Mouse (Mus musculus) midbrain, embryonic 16.5 days (tissue): Measurements from ENCODE around the gene Ror1. TPM values are rescaled to one million over a fixed set of nuclear protein-coding genes. Genes with fewer than 3 reads are reported as not detected.
A peak's percentile ranks its signal among the peaks of the same experiment; 100 is the strongest.

Source experiments
- ATAC-seq: fragments of 200-750 bp; cut with Nextera tagmentation; 2 replicates; pipeline ENCODE4 v1.8.0; 2017; ENCODE audit warnings: moderate TSS enrichment
- H3K27ac ChIP-seq: fragments of 300-500 bp; sonication (generic); 2 replicates; pipeline ENCODE4 v1.5.1; 2014; ENCODE audit warnings: mild to moderate bottlenecking, low read length, mixed read lengths
- H3K27me3 ChIP-seq: fragments of 300-500 bp; sonication (generic); 2 replicates; pipeline ENCODE4 v1.6.1; 2014; ENCODE audit warnings: low read depth, low read length, mixed read lengths; ENCODE audit not compliant: control insufficient read depth, insufficient read depth
- H3K36me3 ChIP-seq: fragments of 300-500 bp; sonication (generic); 2 replicates; pipeline ENCODE4 v1.6.1; 2014; ENCODE audit warnings: mild to moderate bottlenecking, low read length, moderate library complexity, mixed read lengths; ENCODE audit not compliant: control insufficient read depth, insufficient read depth
- H3K4me1 ChIP-seq: fragments of 300-500 bp; sonication (generic); 2 replicates; pipeline ENCODE4 v1.6.1; 2014; ENCODE audit warnings: mild to moderate bottlenecking, low read length, mixed read lengths; ENCODE audit not compliant: control insufficient read depth, insufficient read depth
- H3K4me2 ChIP-seq: fragments of 300-500 bp; sonication (generic); 2 replicates; pipeline ENCODE4 v1.6.1; 2014; ENCODE audit warnings: mild to moderate bottlenecking, low read length, mixed read lengths
- H3K4me3 ChIP-seq: fragments of 300-500 bp; sonication (generic); 2 replicates; pipeline ENCODE4 v1.5.1; 2014; ENCODE audit warnings: low read depth, mild to moderate bottlenecking, low read length, moderate library complexity, mixed read lengths
- H3K9ac ChIP-seq: fragments of 300-500 bp; sonication (generic); 2 replicates; pipeline ENCODE4 v1.6.1; 2014; ENCODE audit warnings: low read depth, low read length, mixed read lengths
- H3K9me3 ChIP-seq: fragments of 300-500 bp; sonication (generic); replicated peaks from 2 replicates; pipeline ENCODE4 v1.6.1; 2014; ENCODE audit warnings: mild to moderate bottlenecking, low read length, mixed read lengths; ENCODE audit not compliant: control insufficient read depth, poor library complexity, severe bottlenecking
- WGBS: fragments of 180-500 bp; shearing (Covaris S2); extraction: QIAGEN DNeasy Blood & Tissue Kit; methylation state at CpG from one replicate; pipeline ENCODE4 v1.1.7; 2014; 5-methylcytosine and 5-hydroxymethylcytosine counted together
- polyA plus RNA-seq: library from polyadenylated mRNA; unstranded; fragments of >200 nt; fragmentation: Nextera tagmentation; extraction: Ambion mirVana; gene quantifications from 2 replicates; pipeline ENCODE4 v1.2.1, GENCODE M21; 2015

The Ror1 gene
- polyA plus RNA-seq, 1 experiment from 2014 or later = 0.84 TPM

DNA sequence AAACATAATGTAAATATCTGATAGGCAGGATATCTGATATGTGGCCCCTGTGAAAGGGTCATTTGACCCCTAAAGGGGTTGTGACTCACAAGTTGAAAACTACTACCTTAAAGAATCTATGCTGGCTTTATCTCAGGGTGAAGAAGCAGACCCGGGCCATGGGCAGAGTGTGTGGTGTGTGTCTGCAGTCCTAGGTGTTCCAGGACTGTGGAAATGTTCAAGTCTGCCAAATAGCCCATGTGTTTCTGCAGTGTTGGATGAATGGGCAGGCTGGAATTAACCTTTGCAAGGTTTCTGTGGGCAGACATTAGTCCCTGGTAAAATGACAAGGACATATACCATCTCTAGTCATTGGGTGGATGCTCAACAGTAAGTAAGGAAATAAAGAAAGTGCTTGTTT, 205.8 kb downstream of the Ror1 start:
- H3K27me3 ChIP-seq = no peaks in the 10 kb centered on the region
- no peak overlapping the region for H3K4me2 ChIP-seq
- H3K4me3 ChIP-seq = no peak overlapping the region
- WGBS = 91% methylated on average over 1 of the region's 1 CpGs
- ATAC-seq = no peak
- no peaks in the 10 kb centered on the region for H3K4me1 ChIP-seq
- no peak overlapping the region for H3K9ac ChIP-seq
- no peaks in the 10 kb centered on the region for H3K36me3 ChIP-seq
- no peak overlapping the region for H3K27ac ChIP-seq
- no peaks in the 10 kb centered on the region for H3K9me3 ChIP-seq

DNA sequence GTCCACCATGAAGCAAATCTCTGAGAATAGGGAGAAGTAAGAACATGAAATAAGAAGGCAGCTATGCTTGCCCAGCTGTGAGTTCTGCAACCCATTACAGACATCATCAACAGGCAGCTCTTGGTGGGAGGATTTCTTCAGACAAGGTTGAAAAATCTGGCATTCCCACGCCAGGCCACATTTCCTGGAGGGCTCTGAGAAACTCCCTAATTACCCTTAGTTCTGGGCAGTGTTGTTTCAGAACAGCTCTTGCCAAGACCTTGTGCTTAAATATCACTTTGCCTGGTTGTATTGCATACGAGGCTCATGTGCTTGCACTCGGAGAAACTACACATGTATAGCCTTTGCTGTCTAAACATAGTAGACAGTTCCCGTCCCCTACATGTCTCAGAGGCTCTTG, 211.8 kb downstream of the Ror1 start:
- Histone ChIP-seq H3K4me1 (no peaks in the 10 kb centered on the region), H3K36me3 (no peaks in the 10 kb centered on the region), H3K9me3 (no peaks in the 10 kb centered on the region), H3K27ac (no peak overlapping the region), H3K9ac (no peak overlapping the region), H3K4me2 (no peak overlapping the region), H3K4me3 (no peak overlapping the region), H3K27me3 (no peaks in the 10 kb centered on the region)
- WGBS = 89% methylated on average over 4 of the region's 4 CpGs
- ATAC-seq = no peak

DNA sequence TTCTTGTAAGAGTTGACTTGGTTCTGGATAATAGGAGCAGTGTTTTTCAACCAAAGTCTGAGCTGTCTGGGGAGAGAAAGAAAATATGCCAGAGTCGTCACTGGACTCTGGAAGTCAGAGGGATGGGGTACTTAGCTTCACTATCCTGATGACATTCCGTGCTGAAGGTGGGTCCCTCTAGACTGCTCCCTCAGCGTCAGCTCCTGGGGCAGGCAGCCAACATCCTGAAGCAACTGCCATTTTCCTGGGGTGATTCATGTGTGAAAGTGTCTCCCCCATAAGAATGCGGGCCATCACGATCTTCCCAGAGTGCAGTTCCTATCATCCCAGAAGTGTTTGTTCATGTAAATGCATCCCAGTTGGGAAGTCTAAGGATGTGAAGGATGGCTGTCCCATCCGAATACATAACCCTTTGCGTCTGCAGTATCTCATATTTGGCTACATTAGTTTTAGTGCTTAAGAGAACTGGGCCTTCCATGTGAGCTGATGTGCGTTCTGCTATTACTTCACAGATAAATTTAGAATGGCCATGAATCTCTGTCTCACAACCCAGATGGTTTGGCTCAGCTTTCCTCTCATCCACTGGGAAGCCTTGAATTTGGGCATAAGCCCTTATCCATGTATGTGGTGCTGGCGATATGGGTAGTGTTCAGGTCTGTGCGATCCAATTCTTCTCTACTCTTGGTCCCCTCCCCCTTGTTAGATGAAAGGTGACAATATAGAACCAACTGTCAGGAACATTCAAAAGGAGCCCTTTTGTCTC, 216.4 kb downstream of the Ror1 start:
- Histone ChIP-seq H3K9ac (no peak overlapping the region), H3K4me1 (no peaks in the 10 kb centered on the region), H3K4me2 (no peak overlapping the region), H3K27ac (no peak overlapping the region), H3K27me3 (no peaks in the 10 kb centered on the region), H3K36me3 (no peaks in the 10 kb centered on the region), H3K4me3 (no peak overlapping the region), H3K9me3 (no peaks in the 10 kb centered on the region)
- no peak for ATAC-seq
- WGBS = 92% methylated on average over 10 of the region's 10 CpGs

DNA sequence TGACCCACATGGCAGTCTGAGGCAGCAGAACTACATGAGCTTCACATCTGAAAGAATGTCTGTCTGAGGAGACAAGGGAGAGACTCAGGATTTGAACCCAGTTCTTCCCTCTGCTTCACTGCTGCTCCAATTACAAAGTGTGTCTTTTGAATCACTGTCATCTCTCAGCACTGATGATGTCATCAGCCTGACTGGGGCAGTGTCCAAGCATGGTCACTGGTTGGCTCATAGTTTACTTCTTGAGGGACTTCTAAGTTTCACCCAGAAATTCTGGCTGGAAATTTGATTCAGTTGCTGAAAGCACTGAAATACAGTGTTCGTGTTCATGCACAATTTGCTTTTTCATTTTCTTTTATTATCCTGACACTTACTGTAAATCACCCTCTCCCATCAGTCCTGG, 219.5 kb downstream of the Ror1 start:
- Histone ChIP-seq H3K27me3 (no peaks in the 10 kb centered on the region), H3K4me3 (no peak overlapping the region), H3K4me1 (no peaks in the 10 kb centered on the region), H3K9me3 (no peaks in the 10 kb centered on the region; the same call in 1 of the 2 replicates), H3K36me3 (no peaks in the 10 kb centered on the region), H3K9ac (no peak overlapping the region), H3K27ac (0 out of 2 replicates have a peak overlapping the region, but pooled peaks have one; percentile 2), H3K4me2 (no peak overlapping the region)
- no peak for ATAC-seq
- WGBS = 71% methylated on average over 1 of the region's 1 CpGs

DNA sequence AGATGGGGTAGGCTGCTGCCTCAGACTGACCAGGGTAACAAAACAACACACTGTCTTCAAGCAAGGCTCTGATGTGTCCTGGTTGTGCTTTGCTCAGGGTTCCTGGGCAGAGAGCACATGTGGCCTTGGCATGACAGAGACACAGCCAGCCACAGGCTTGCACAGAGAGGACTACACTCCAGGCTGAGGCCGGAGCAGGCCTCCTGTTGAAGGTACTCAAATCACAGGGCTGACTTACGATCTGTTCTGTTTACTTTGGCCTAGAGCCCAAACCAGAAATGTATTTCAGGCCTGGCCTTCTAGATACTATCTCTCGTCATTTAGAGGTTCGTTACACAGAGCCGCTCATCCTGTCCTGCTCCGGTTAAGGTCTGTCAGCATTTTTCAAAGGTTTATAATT, 226.2 kb downstream of the Ror1 start:
- no peak for ATAC-seq
- H3K4me3 ChIP-seq = no peak overlapping the region
- H3K27me3 ChIP-seq = no peaks in the 10 kb centered on the region
- H3K27ac ChIP-seq = no peak overlapping the region
- H3K36me3 ChIP-seq = no peaks in the 10 kb centered on the region
- no peaks in the 10 kb centered on the region for H3K4me1 ChIP-seq
- no peak overlapping the region for H3K9ac ChIP-seq
- 77% methylated on average over 6 of the region's 6 CpGs for WGBS
- no peak overlapping the region for H3K4me2 ChIP-seq
- no peaks in the 10 kb centered on the region; the same call in 1 of the 2 replicates for H3K9me3 ChIP-seq

DNA sequence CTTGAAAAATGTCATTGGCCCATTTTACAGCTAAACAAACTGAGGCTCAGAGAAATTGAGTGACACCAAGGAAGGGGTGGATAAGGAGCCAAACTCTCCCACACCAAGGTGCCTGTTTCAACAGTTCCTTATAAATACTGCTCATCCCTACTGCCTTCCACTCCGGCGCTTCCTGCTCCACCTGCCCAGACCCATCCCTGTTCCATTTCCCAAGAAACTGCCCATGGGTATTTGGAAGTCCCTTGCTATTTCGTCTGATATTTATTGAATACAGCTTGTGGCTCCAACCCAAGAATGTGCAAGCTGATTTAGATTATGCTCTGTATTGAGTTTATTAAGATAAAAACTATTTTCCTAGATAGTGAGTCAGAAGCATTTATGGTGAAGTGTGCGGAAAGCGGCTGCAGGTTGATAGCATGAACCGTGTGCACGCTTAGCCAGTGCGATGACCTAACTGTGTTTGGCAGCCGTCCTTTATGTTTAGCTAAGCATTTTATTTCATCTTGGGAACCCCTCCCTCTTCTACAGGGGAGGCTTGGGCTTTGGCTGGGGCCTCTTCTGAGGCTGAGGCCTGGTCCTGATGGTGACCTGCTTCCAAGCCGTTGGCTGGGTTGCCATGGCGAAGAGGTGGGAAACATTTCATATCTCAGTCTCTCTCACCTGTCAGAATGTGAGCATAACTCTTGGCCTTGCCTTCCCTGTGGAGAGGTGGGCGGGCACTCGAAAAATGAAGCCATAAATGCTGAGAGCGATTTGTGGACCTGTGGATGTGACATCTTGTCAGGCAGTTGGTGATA, 229.3 kb downstream of the Ror1 start:
- no peaks in the 10 kb centered on the region for H3K27me3 ChIP-seq
- H3K27ac ChIP-seq = no peak overlapping the region
- H3K36me3 ChIP-seq = no peaks in the 10 kb centered on the region
- no peak overlapping the region for H3K9ac ChIP-seq
- H3K4me2 ChIP-seq = no peak overlapping the region
- ATAC-seq = no peak
- H3K4me1 ChIP-seq = no peaks in the 10 kb centered on the region
- WGBS = 83% methylated on average over 14 of the region's 14 CpGs
- H3K9me3 ChIP-seq = no peaks in the 10 kb centered on the region
- H3K4me3 ChIP-seq = no peak overlapping the region

DNA sequence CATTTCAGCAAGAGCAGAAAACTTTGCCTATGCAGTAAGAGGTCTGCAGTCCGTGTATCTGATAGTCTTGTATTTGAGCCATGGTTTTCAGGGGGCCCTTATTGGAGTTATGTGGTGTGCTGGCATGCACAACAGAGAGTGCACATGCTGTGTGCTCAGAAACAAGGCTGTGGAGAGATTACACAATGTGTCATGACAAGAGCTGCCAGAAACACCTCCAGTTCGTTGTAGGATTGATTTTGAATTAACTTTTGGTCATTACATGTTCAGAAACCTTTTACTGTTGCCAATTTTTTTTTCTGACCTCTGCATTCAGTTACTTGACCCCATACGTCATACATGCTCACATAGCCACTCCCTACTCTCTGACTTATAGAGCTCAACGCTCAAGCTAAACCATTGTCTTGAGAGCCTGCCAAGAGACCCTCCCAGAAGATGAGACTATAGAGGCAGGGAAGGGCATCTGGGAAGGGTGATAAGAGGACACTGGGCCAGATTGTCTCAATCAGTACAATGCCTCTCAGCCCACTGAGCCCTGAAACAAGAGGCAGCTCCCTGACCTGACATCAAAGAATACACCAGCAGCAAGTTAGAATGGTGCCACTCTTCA, 232.9 kb downstream of the Ror1 start:
- H3K4me3 ChIP-seq = no peak overlapping the region
- no peak overlapping the region for H3K27ac ChIP-seq
- H3K4me2 ChIP-seq = no peak overlapping the region
- no peaks in the 10 kb centered on the region for H3K27me3 ChIP-seq
- no peak for ATAC-seq
- no peaks in the 10 kb centered on the region for H3K36me3 ChIP-seq
- WGBS = 57% methylated on average over 4 of the region's 4 CpGs
- no peak overlapping the region for H3K9ac ChIP-seq
- H3K9me3 ChIP-seq = no peaks in the 10 kb centered on the region
- no peaks in the 10 kb centered on the region for H3K4me1 ChIP-seq

DNA sequence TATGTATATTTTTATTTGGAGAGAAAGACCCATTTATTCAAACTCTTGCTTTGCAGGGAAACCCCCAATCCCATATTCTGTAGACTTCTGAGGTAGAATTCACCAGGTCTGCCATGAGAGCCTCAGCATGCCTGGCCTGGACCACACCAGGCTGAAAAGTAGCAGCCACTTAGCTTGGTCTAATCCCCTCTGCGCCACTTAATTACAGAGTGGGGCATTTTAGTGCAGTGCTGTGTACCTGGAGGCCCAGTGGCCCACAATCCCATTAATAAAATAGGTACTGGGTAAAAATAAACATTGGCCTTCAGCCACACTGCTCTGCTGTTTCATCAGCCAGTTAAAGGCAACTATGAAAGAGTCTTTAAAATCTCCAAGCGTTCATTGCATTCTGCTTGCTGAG, 239.6 kb downstream of the Ror1 start:
- no peak for ATAC-seq
- Histone ChIP-seq H3K4me2 (no peak overlapping the region), H3K27me3 (no peaks in the 10 kb centered on the region; the same call in 1 of the 2 replicates), H3K9ac (no peak overlapping the region), H3K4me3 (no peak overlapping the region), H3K9me3 (no peaks in the 10 kb centered on the region), H3K4me1 (no peaks in the 10 kb centered on the region), H3K36me3 (no peaks in the 10 kb centered on the region), H3K27ac (no peak overlapping the region)
- 28% methylated on average over 2 of the region's 2 CpGs for WGBS

DNA sequence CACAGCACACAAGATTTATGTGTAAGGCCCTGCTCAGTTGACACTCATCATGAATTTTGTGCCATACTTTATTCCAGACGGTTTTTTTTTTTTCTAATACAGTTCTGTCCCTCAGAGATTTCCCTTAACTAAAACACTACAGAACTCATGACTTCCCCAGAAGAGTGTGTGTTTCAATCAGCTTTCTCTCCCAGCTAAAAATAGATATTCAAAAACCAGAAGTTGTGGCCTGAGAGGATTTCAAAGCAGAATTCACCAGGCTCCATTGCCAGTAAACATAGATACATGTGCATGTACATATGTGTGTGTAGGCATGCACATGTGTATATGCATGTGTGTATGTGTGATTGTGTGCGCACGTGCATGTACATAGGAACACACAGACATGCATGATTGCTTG, 252.2 kb downstream of the Ror1 start:
- H3K4me3 ChIP-seq = no peak overlapping the region
- 85% methylated on average over 3 of the region's 3 CpGs for WGBS
- no peak for ATAC-seq
- H3K27me3 ChIP-seq = no peaks in the 10 kb centered on the region
- no peak overlapping the region for H3K27ac ChIP-seq
- no peak overlapping the region for H3K4me2 ChIP-seq
- H3K9ac ChIP-seq = no peak overlapping the region
- H3K4me1 ChIP-seq = no peaks in the 10 kb centered on the region
- no peaks in the 10 kb centered on the region for H3K36me3 ChIP-seq
- H3K9me3 ChIP-seq = 0 out of 2 replicates have a peak, but pooled peaks cover 3% of the 10 kb centered on the region
